Mouse (Mus musculus) subcutaneous adipose tissue, adult 2 months (tissue): ENCODE results near the gene Lrrc36. TPM values are rescaled to one million over a fixed set of nuclear protein-coding genes. Genes with fewer than 3 reads are reported as not detected.

Experiments used
- polyA plus RNA-seq: library from polyadenylated mRNA; depleted of rRNA; stranded (reverse); fragments of >200 nt; gene quantifications from 2 replicates; pipeline ENCODE4 v1.2.3, GENCODE M21; 2012; ENCODE audit warnings: low replicate concordance; rRNA removed

Lrrc36 gene
- polyA plus RNA-seq, result 3.0 and 4.1 TPM in 2 replicates

GRCm38 (mm10) chr8:105413391-105413790, at the start of gene Lrrc36, which contains the start of gene Kctd19:
TSS of gene Lrrc36 (plus strand) at chr8:105413571.
TSS of gene Kctd19 (minus strand) at chr8:105413502.

GRCm38 (mm10) chr8:105373032-105373431, 40.3 kb upstream of the Lrrc36 start, which contains the start of gene Plekhg4:
TSS of gene Plekhg4 (plus strand) at chr8:105373274.

GRCm38 (mm10) chr8:105471314-105472015, 58.1 kb downstream of the Lrrc36 start, which contains the start of gene Tppp3:
TSS of gene Tppp3 (minus strand) at chr8:105471526.

GRCm38 (mm10) chr8:105496439-105497180, 83.2 kb downstream of the Lrrc36 start, which contains the start of gene Zdhhc1:
TSS of gene Zdhhc1 (minus strand) at chr8:105496902.

Other genes starting within 250 kb of the Lrrc36 start
- 7.8 and 11.2 TPM in 2 replicates for gene Cbfb, start 242.9 kb upstream of the Lrrc36 start, polyA plus RNA-seq
- gene D230025D16Rik, start 188.4 kb upstream of the Lrrc36 start, polyA plus RNA-seq, result 28.2 and 29.9 TPM in 2 replicates
- gene B3gnt9, start 158.4 kb upstream of the Lrrc36 start, polyA plus RNA-seq, result 13.4 and 50.4 TPM in 2 replicates
- 12.2 and 22.8 TPM in 2 replicates for gene Tradd, start 149.0 kb upstream of the Lrrc36 start, polyA plus RNA-seq
- gene Fbxl8, start 148.9 kb upstream of the Lrrc36 start, polyA plus RNA-seq, result 12.3 and 13.4 TPM in 2 replicates
- gene Hsf4, start 143.8 kb upstream of the Lrrc36 start, polyA plus RNA-seq, result 5.2 and 7.1 TPM in 2 replicates
- gene Nol3, start 137.4 kb upstream of the Lrrc36 start, polyA plus RNA-seq, result 6.3 and 25.9 TPM in 2 replicates
- 3.5 and 7.2 TPM in 2 replicates for gene 4931428F04Rik, start 123.7 kb upstream of the Lrrc36 start, polyA plus RNA-seq
- 15.9 and 22.9 TPM in 2 replicates for gene Exoc3l, start 117.5 kb upstream of the Lrrc36 start, polyA plus RNA-seq
- 90.1 and 142 TPM in 2 replicates for gene E2f4, start 115.9 kb upstream of the Lrrc36 start, polyA plus RNA-seq
- 24.6 and 26.8 TPM in 2 replicates for gene Elmo3, start 108.0 kb upstream of the Lrrc36 start, polyA plus RNA-seq
- 7.1 and 10.5 TPM in 2 replicates for gene Lrrc29, start 87.3 kb upstream of the Lrrc36 start, polyA plus RNA-seq
- gene Tmem208, start 87.2 kb upstream of the Lrrc36 start, polyA plus RNA-seq, result 93.5 and 101 TPM in 2 replicates
- 30.4 and 43.5 TPM in 2 replicates for gene Fhod1, start 65.6 kb upstream of the Lrrc36 start, polyA plus RNA-seq
- 6.8 and 9.4 TPM in 2 replicates for gene Slc9a5, start 64.7 kb upstream of the Lrrc36 start, polyA plus RNA-seq
- gene Plekhg4, start 40.3 kb upstream of the Lrrc36 start, polyA plus RNA-seq, result 0.76 and 1.2 TPM in 2 replicates
- 0.26 and 1.1 TPM in 2 replicates for gene Kctd19, start 69 bp upstream of the Lrrc36 start, polyA plus RNA-seq
- 171 and 479 TPM in 2 replicates for gene Tppp3, start 58.0 kb downstream of the Lrrc36 start, polyA plus RNA-seq
- gene Zdhhc1, start 83.3 kb downstream of the Lrrc36 start, polyA plus RNA-seq, result 51.5 and 98.0 TPM in 2 replicates
- 3.3 and 572 TPM in 2 replicates for gene Hsd11b2, start 105.2 kb downstream of the Lrrc36 start, polyA plus RNA-seq
- 150 and 241 TPM in 2 replicates for gene Atp6v0d1, start 152.5 kb downstream of the Lrrc36 start, polyA plus RNA-seq
- gene Ripor1, start 191.7 kb downstream of the Lrrc36 start, polyA plus RNA-seq, result 34.4 and 43.4 TPM in 2 replicates
- 11.0 and 24.5 TPM in 2 replicates for gene Ctcf, start 223.0 kb downstream of the Lrrc36 start, polyA plus RNA-seq
- not detected in 2 replicates for gene Agrp, start 223.8 kb downstream of the Lrrc36 start, polyA plus RNA-seq